Mouse (Mus musculus): ENCODE data around the gene Tnfrsf8. TPM values are rescaled to one million over a fixed set of nuclear protein-coding genes. Genes with fewer than 3 reads are reported as not detected.

The Tnfrsf8 gene
- total and polyA plus RNA-seq, 3 experiments, result 12.7 to 31.0 (median 24.7) TPM

- Histone ChIP-seq H3K4me3 (replicated peaks in 1 of 3; ENCODE audit: low read depth in 2 of 3, low read length in 2 of 3, poor library complexity in 1 of 3) (no peak overlapping the region), H3K4me2 (ENCODE audit: insufficient read depth, low read depth, poor library complexity, severe bottlenecking) (no peak overlapping the region), H3K27me3 (replicated peaks) (no peaks in the 10 kb centered on the region), H3K79me2 (replicated peaks; ENCODE audit: control insufficient read depth, extremely low read depth, insufficient read depth, poor library complexity, severe bottlenecking) (no peaks in the 10 kb centered on the region), H3K36me3 (replicated peaks in 1 of 2; ENCODE audit: control insufficient read depth in 1 of 2, insufficient read depth in 1 of 2, low read length in 1 of 2) (peaks cover 8 to 42% of the 10 kb centered on the region in 2 experiments), H3K9me3 (replicated peaks; ENCODE audit: low read length) (peaks cover 4% of the 10 kb centered on the region), H3K27ac (ENCODE audit: insufficient read depth, low read depth) (no peak overlapping the region), H3K4me1 (ENCODE audit: control insufficient read depth in 1 of 2, insufficient read depth in 2 of 2) (peaks cover 12 to 27% of the 10 kb centered on the region in 2 experiments), H3K9ac (ENCODE audit: insufficient read depth, low read depth) (no peak overlapping the region)
- no peak for TF ChIP-seq SMC3 (IDR thresholded peaks at IDR 0.05; ENCODE audit: low read depth, low read length)
- no peak for TF ChIP-seq MAX (IDR thresholded peaks at IDR 0.05; ENCODE audit: low read length)
- TF ChIP-seq TCF12 (IDR thresholded peaks at IDR 0.05; ENCODE audit: low read depth, low read length), result no peak
- no peak for TF ChIP-seq RCOR1 (conservative IDR thresholded peaks at IDR 0.05; ENCODE audit: low read depth, low read length)
- no peak for TF ChIP-seq ETS1 (conservative IDR thresholded peaks at IDR 0.05; ENCODE audit: low read depth, low read length)
- TF ChIP-seq CHD2 (IDR thresholded peaks at IDR 0.05; ENCODE audit: low read length), result no peak
- TF ChIP-seq USF1 (IDR thresholded peaks at IDR 0.05; ENCODE audit: low read depth, low read length), result no peak
- TF ChIP-seq HCFC1 (IDR thresholded peaks at IDR 0.05; ENCODE audit: low read depth, low read length), result no peak
- no peak for TF ChIP-seq MAZ (IDR thresholded peaks at IDR 0.05; ENCODE audit: low read depth, low read length)
- no peak for TF ChIP-seq E2F4 (IDR thresholded peaks at IDR 0.05; ENCODE audit: insufficient replicate concordance, low read depth, low read length)
- no peak for TF ChIP-seq IRF4 (IDR thresholded peaks at IDR 0.05; ENCODE audit: low read depth, low read length)
- TF ChIP-seq JUND (conservative IDR thresholded peaks at IDR 0.05; ENCODE audit: low read depth, low read length), result no peak
- no peak for TF ChIP-seq RAD21 (IDR thresholded peaks at IDR 0.05; ENCODE audit: low read depth, low read length)
- no peak for TF ChIP-seq NELFE (IDR thresholded peaks at IDR 0.05; ENCODE audit: low read depth, low read length)
- TF ChIP-seq ZC3H11A (IDR thresholded peaks at IDR 0.05; ENCODE audit: low read depth, low read length), result no peak
- TF ChIP-seq BHLHE40 (IDR thresholded peaks at IDR 0.05; ENCODE audit: low read depth, low read length), result no peak
- no peak for TF ChIP-seq JUN (IDR thresholded peaks at IDR 0.05; ENCODE audit: insufficient read depth, low read depth, low read length)
- TF ChIP-seq ZMIZ1 (IDR thresholded peaks at IDR 0.05; ENCODE audit: low read depth, low read length), result no peak
- TF ChIP-seq SIN3A (IDR thresholded peaks at IDR 0.05; ENCODE audit: low read length), result no peak
- no peak for DNase-seq (ENCODE audit: extremely low read depth)
- in situ Hi-C loops (cut with MboI; ENCODE audit: low pct_ligation_motif_present, low pct_unique_long_range_greater_than_20kb, low sequenced_read_pairs), result loop anchor here (25.0 kb wide), 1 partner anchor 392 kb away; the partner anchor contains the start of gene Dhrs3
- dilution Hi-C loops (cut with MboI; ENCODE audit: extremely low pct_ligation_motif_present, extremely low pct_unique_long_range_greater_than_20kb, low sequenced_read_pairs), result no loop called here
Observed at GRCm38 (mm10) chr4:145278724-145279370, 36.1 kb downstream of the Tnfrsf8 start.

GRCm38 (mm10) chr4:145278231-145278630 is 36.7 kb downstream of the Tnfrsf8 start:
- in situ Hi-C loops (cut with MboI; ENCODE audit: low pct_ligation_motif_present, low pct_unique_long_range_greater_than_20kb, low sequenced_read_pairs), result loop anchor here (25.0 kb wide), 1 partner anchor 391 kb away; the partner anchor contains the start of gene Dhrs3

More at GRCm38 (mm10) chr4:145278231-145278630, 36.7 kb downstream of the Tnfrsf8 start:
- no peak for TF ChIP-seq HCFC1 (IDR thresholded peaks at IDR 0.05; ENCODE audit: low read depth, low read length)
- TF ChIP-seq RCOR1 (conservative IDR thresholded peaks at IDR 0.05; ENCODE audit: low read depth, low read length), result no peak
- no peak for TF ChIP-seq ZKSCAN1 (IDR thresholded peaks at IDR 0.05; ENCODE audit: borderline replicate concordance, low read depth, low read length)
- Histone ChIP-seq H3K36me3 (replicated peaks in 1 of 2; ENCODE audit: control insufficient read depth in 1 of 2, insufficient read depth in 1 of 2, low read length in 1 of 2) (peaks cover 5 to 41% of the 10 kb centered on the region in 2 experiments), H3K79me2 (replicated peaks; ENCODE audit: control insufficient read depth, extremely low read depth, insufficient read depth, poor library complexity, severe bottlenecking) (no peaks in the 10 kb centered on the region), H3K4me1 (ENCODE audit: control insufficient read depth in 1 of 2, insufficient read depth in 2 of 2) (peaks cover 6 to 27% of the 10 kb centered on the region in 2 experiments; a peak in 3 of 4 replicates), H3K9me3 (replicated peaks; ENCODE audit: low read length) (peaks cover 4% of the 10 kb centered on the region), H3K4me2 (ENCODE audit: insufficient read depth, low read depth, poor library complexity, severe bottlenecking) (no peak overlapping the region), H3K27me3 (replicated peaks) (no peaks in the 10 kb centered on the region), H3K27ac (ENCODE audit: insufficient read depth, low read depth) (no peak overlapping the region), H3K4me3 (replicated peaks in 1 of 3; ENCODE audit: low read depth in 2 of 3, low read length in 2 of 3, poor library complexity in 1 of 3) (no peak overlapping the region), H3K9ac (ENCODE audit: insufficient read depth, low read depth) (no peak overlapping the region)
- dilution Hi-C loops (cut with MboI; ENCODE audit: extremely low pct_ligation_motif_present, extremely low pct_unique_long_range_greater_than_20kb, low sequenced_read_pairs), result no loop called here
- no peak for DNase-seq (ENCODE audit: extremely low read depth)
